Mouse (Mus musculus) hindbrain, embryonic 12.5 days (tissue): ENCODE measurements around the gene Babam2. TPM values are rescaled to one million over a fixed set of nuclear protein-coding genes. Genes with fewer than 3 reads are reported as not detected.
A peak's percentile ranks its signal among the peaks of the same experiment; 100 is the strongest.

Source experiments
- ATAC-seq: fragments of 200-750 bp; cut with Nextera tagmentation; 2 replicates; pipeline ENCODE4 v1.8.0; 2017; ENCODE audit warnings: moderate TSS enrichment; ENCODE audit not compliant: low FRiP score
- H3K27ac ChIP-seq: fragments of 300-500 bp; sonication (generic); 2 replicates; pipeline ENCODE4 v1.5.1; 2016; ENCODE audit warnings: mild to moderate bottlenecking
- H3K27me3 ChIP-seq: fragments of 300-500 bp; sonication (generic); 2 replicates; pipeline ENCODE4 v1.6.1; 2016; ENCODE audit warnings: mild to moderate bottlenecking
- H3K36me3 ChIP-seq: fragments of 300-500 bp; sonication (generic); 2 replicates; pipeline ENCODE4 v1.6.1; 2016; ENCODE audit warnings: mild to moderate bottlenecking
- H3K4me1 ChIP-seq: fragments of 300-500 bp; sonication (generic); 2 replicates; pipeline ENCODE4 v1.6.1; 2016
- H3K4me2 ChIP-seq: fragments of 300-500 bp; sonication (generic); replicated peaks from 2 replicates; pipeline ENCODE4 v1.6.1; 2016; ENCODE audit warnings: mild to moderate bottlenecking
- H3K4me3 ChIP-seq: fragments of 300-500 bp; sonication (generic); 2 replicates; pipeline ENCODE4 v1.5.1; 2016; ENCODE audit warnings: mild to moderate bottlenecking
- H3K9ac ChIP-seq: fragments of 300-500 bp; sonication (generic); 2 replicates; pipeline ENCODE4 v1.6.1; 2016; ENCODE audit warnings: mild to moderate bottlenecking, moderate library complexity
- H3K9me3 ChIP-seq: fragments of 300-500 bp; sonication (generic); replicated peaks from 2 replicates; pipeline ENCODE4 v1.6.1; 2016; ENCODE audit warnings: mild to moderate bottlenecking
- WGBS: fragments of 180-500 bp; shearing (Covaris S2); methylation state at CpG from one replicate; pipeline ENCODE4 v1.1.7; 2016; 5-methylcytosine and 5-hydroxymethylcytosine counted together
- microRNA-seq: library from miRNA; unstranded; fragments of <30 nt; microRNA quantifications from one replicate; pipeline ENCODE4, GENCODE M21; 2017
- polyA plus RNA-seq: library from polyadenylated mRNA; unstranded; fragments of >200 nt; fragmentation: Nextera tagmentation; extraction: Ambion mirVana; gene quantifications from 2 replicates; pipeline ENCODE4 v1.2.1, GENCODE M21; 2016

The Babam2 gene
- polyA plus RNA-seq, 1 experiment from 2014 or later: 45.2 TPM

GRCm38 (mm10) chr5:32132971-32133501 lies 435.6 kb downstream of the Babam2 start:
- H3K27me3 ChIP-seq: peaks cover 75% of the 10 kb centered on the region
- peak overlapping the region; percentile 91 for H3K4me2 ChIP-seq
- H3K4me3 ChIP-seq: peak overlapping the region; percentile 58
- peak overlapping the region; percentile 35; the same call in 1 of the 2 replicates for H3K27ac ChIP-seq
- ATAC-seq: 0 out of 2 replicates have a peak, but pooled peaks have one; percentile 11
- peaks cover 23% of the 10 kb centered on the region for H3K4me1 ChIP-seq
- peak overlapping the region; percentile 70 for H3K9ac ChIP-seq
- WGBS: under 1% methylated on average over 44 of the region's 48 CpGs
- H3K9me3 ChIP-seq: no peaks in the 10 kb centered on the region
- no peaks in the 10 kb centered on the region for H3K36me3 ChIP-seq

GRCm38 (mm10) chr5:32133549-32134004 lies 436.1 kb downstream of the Babam2 start:
- H3K27me3 ChIP-seq: peaks cover 81% of the 10 kb centered on the region
- peaks cover 23% of the 10 kb centered on the region for H3K4me1 ChIP-seq
- WGBS: 0% methylated on average over 20 of the region's 20 CpGs
- H3K9me3 ChIP-seq: no peaks in the 10 kb centered on the region
- H3K4me2 ChIP-seq: peak overlapping the region; percentile 91
- ATAC-seq: no peak
- 0 out of 2 replicates have a peak overlapping the region, but pooled peaks have one; percentile 35 for H3K27ac ChIP-seq
- H3K9ac ChIP-seq: peak overlapping the region; percentile 70
- H3K36me3 ChIP-seq: no peaks in the 10 kb centered on the region
- H3K4me3 ChIP-seq: peak overlapping the region; percentile 58

GRCm38 (mm10) chr5:32134051-32134732 lies 436.7 kb downstream of the Babam2 start:
- no peak overlapping the region for H3K27ac ChIP-seq
- H3K9me3 ChIP-seq: no peaks in the 10 kb centered on the region
- H3K4me3 ChIP-seq: peak overlapping the region; percentile 58
- ATAC-seq: no peak
- H3K4me2 ChIP-seq: peak overlapping the region; percentile 91
- H3K36me3 ChIP-seq: no peaks in the 10 kb centered on the region
- 3% methylated on average over 21 of the region's 21 CpGs for WGBS
- H3K9ac ChIP-seq: no peak overlapping the region; the same call in 1 of the 2 replicates
- peaks cover 23% of the 10 kb centered on the region for H3K4me1 ChIP-seq
- peaks cover 86% of the 10 kb centered on the region for H3K27me3 ChIP-seq

Small RNAs within 50 kb of the gene (microRNA-seq; reads per million reads assigned to microRNA genes)
- gene Mir3473e: not detected

Other genes starting within 250 kb of the Babam2 start
- 97.4 and 101 TPM in 2 replicates for gene Zfp512, start 245.3 kb upstream of the Babam2 start, polyA plus RNA-seq
- not detected in 2 replicates for gene 4930548H24Rik, start 211.9 kb upstream of the Babam2 start, polyA plus RNA-seq
- gene Gpn1, start 202.9 kb upstream of the Babam2 start, polyA plus RNA-seq: 68.5 and 80.6 TPM in 2 replicates
- 35.2 and 40.1 TPM in 2 replicates for gene Slc4a1ap, start 170.7 kb upstream of the Babam2 start, polyA plus RNA-seq
- 28.5 and 34.1 TPM in 2 replicates for gene Supt7l, start 169.9 kb upstream of the Babam2 start, polyA plus RNA-seq
- gene Mrpl33, start 100.7 kb upstream of the Babam2 start, polyA plus RNA-seq: 193 and 201 TPM in 2 replicates
- gene Rbks, start 57 bp upstream of the Babam2 start, polyA plus RNA-seq: 1.8 TPM in 2 replicates